In the genomic region with DNA sequence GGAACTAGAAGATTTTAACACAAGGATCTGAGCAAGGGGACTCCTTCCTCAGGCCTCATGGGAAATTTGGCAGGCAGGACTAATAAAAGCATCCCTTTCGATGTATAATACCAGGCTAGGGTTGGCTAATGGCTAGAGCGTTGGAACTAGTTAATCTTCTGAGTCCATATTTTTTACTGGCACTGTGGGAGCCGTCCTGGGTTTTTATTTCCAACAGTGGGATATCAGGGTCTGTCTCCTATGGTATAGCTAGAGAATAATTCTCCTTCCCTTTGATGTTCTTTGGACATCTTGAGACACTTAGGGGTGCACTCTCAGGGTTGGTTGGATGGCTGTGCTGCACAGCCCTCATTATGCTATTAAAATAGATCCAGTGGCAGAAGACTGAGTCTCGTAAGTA, we compare ENCODE assay signal across 14 mouse cellular contexts.
"Had no signal": no experiment of that assay in that cellular context is flagged by ENCODE, and none has a peak within 500 bp of the region (broad histone marks: within the 10 kb centered on the region; RNA-seq: fewer than 3 reads in every experiment).

No protein-coding gene starts in this region.

- H3K9me3 ChIP-seq: midbrain, embryonic 13.5 days; midbrain, embryonic 15.5 days; neural tube, embryonic 12.5 days had no signal

- H3K4me3 ChIP-seq: midbrain, embryonic 13.5 days; midbrain, embryonic 15.5 days; neural tube, embryonic 12.5 days had no signal

- H3K9ac ChIP-seq: lung, embryonic 14.5 days; midbrain, embryonic 13.5 days; midbrain, embryonic 15.5 days; neural tube, embryonic 12.5 days had no signal

- H3K27me3 ChIP-seq: midbrain, embryonic 13.5 days; midbrain, embryonic 15.5 days; neural tube, embryonic 12.5 days had no signal

- H3K36me3 ChIP-seq: midbrain, embryonic 13.5 days; midbrain, embryonic 15.5 days; neural tube, embryonic 12.5 days had no signal

- H3K4me2 ChIP-seq: lung, embryonic 14.5 days; midbrain, embryonic 11.5 days; midbrain, embryonic 13.5 days; midbrain, embryonic 15.5 days; neural tube, embryonic 12.5 days had no signal

- DNase-seq: lung, adult 18-20 months; lung, embryonic 14.5 days; lung, postnatal 10 days; lung, postnatal 4 days; right cerebral cortex, postnatal 25 days; right cerebral cortex, postnatal 4 days; spleen, adult 18-20 months; thymus, adult 18-20 months; thymus, postnatal 14 days; thymus, postnatal 36 days had no signal

- H3K4me1 ChIP-seq: midbrain, embryonic 13.5 days; midbrain, embryonic 15.5 days; neural tube, embryonic 12.5 days had no signal

- H3K27ac ChIP-seq: midbrain, embryonic 13.5 days; midbrain, embryonic 15.5 days; neural tube, embryonic 12.5 days had no signal

- ATAC-seq: midbrain, embryonic 13.5 days; midbrain, embryonic 15.5 days had no signal
